Mouse (Mus musculus): Measurements from ENCODE around the gene Myl4.

Gene Myl4

DNA sequence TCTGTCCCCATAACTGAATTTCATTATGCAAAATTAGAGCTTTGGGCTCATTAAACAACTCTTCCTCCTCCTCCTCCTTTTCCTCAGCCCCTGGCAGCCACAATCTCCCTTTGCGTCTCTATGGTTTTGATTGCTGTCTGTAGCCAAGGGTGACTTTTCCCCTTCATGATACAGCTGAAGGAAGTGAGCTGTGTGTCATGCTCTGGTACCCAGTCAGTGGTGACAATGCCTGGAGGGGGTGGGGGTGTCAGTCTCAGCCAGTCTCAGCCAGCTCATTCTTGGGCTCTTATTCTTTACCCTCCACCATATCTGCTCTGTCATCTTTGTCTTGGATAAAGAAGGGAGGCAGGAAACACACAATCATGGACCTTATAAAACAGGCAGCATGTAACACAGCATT, 80.8 kb downstream of the Myl4 start:
- no peak for DNase-seq (ENCODE audit: low read depth, low spot score)

DNA sequence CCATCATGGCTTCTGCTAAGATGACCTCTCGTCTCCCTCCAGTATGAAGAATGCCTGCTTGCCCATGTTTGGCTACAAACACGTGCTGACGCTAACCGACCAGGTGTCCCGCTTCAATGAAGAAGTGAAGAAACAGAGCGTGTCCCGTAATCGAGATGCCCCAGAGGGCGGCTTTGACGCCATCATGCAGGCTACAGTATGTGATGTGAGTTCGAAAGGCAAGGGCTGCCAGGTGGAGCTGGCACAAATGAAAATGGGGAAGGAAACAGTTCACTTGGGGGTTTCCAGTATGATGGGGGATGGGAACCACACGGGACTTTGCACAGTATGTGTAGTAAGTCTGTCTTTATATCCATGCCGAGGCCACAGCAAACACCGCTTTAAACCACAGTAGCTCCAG, 86.5 kb downstream of the Myl4 start:
- no peak for DNase-seq (ENCODE audit: low read depth, low spot score)

DNA sequence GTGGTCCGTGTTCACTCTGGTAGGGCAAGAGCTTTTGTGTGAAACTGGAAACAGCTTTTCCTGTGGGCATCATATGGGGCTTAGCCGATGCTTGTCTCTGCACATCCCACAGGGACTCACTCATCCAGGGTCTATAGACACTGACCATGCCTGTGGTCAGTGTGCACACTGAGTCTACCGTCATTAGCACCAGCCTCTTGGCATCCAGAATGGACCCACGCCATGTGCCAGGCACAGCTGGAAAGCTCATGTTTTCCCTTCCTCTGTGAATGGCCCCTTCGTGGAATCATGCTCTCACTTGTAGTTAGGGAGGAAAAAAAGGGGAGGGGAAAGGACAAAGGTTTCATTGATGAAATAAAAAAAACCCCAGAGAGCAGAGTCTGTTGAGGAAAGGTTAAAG, 87.5 kb downstream of the Myl4 start:
- no peak for DNase-seq (ENCODE audit: low read depth, low spot score)

DNA sequence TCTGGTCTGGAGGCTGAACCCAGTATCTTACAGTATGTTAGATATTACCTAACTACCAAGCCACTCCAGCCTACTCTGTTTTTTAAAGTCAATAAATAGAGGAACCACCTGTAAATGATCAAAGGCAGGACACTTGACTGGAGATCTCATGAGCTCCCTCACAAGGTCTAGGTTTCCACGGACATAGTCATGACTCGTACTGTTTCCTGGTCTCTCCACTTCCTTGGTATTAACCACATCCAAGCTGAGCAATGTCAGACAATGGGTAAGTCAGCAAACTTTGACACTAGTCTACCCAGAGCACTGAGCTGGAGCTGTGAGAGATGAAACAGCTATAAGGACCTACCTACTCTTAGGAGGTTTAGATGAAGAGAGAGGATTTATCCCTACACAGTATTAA, 88.4 kb downstream of the Myl4 start:
- no peak for DNase-seq (ENCODE audit: low read depth, low spot score)

DNA sequence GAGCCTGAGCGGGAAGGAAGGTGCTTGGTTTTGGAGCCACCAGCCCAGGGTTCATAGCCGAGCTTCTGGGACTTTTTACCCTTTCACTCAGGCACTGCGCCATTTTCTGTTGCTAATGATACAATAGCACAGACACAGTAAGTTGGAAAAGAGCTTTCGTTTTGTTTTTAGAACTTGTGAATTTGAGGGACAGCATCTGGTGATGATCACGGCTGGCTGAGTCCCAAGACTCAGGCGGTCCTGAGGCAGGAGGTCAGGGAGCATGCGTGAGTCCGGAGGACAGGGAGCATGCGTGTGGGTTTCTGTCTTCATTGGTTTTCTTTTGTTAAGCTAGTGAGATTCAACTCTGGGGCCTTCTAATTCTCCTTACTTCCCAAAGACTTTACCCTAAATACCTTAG, 89.2 kb downstream of the Myl4 start:
- DNase-seq (ENCODE audit: low read depth, low spot score), result no peak

DNA sequence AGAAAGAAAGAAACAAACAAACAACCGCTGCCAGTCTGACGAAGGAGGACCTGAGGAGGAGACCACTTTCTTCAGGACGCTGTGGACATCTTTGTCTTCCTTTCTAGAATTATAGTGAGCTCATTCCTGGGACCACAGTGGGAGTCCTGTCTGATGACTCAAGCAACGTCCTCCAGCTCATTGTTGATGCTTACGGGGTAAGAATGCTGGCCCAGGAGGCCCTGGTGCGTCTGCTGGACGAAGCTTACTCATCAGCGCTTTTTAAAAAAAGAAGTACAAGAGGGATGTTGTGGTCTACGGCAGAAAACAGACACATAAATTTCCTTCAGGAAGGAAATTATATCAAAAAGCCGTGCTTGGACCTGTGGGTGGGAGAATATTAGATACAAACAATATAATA, 90.4 kb downstream of the Myl4 start:
- no peak for DNase-seq (ENCODE audit: low read depth, low spot score)

DNA sequence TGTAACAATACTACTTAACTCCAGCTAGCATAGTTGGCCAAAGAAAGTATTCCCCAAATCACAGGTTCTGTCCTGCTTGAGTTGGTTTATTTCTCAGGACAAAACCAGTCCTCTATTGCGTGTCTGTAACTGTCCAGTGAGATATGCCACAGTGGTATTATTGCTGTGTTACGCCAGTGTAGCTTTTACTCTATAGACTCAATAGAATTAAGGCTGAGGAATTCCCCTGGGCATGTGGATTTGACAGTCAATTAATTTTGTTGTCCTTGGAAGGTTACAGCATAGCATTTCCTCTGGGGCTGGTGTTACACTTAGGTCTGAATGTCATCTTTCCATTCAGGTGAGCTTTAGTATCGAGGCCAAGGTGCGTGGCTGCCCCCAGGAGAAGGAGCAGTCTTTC, 92.8 kb downstream of the Myl4 start:
- no peak for DNase-seq (ENCODE audit: low read depth, low spot score)

Data from R1 (cell line).